Mouse (Mus musculus) liver, embryonic 12.5 days (tissue): ENCODE results near the gene Shkbp1. TPM values are rescaled to one million over a fixed set of nuclear protein-coding genes. Genes with fewer than 3 reads are reported as not detected.

ENCODE experiments used
- ATAC-seq: fragments of 200-750 bp; cut with Nextera tagmentation; 2 replicates; pipeline ENCODE4 v1.8.0; 2017; ENCODE audit warnings: moderate number of reproducible peaks, mild to moderate bottlenecking, moderate library complexity
- H3K27ac ChIP-seq: fragments of 300-500 bp; sonication (generic); 2 replicates; pipeline ENCODE4 v1.5.1; 2016; ENCODE audit warnings: mild to moderate bottlenecking
- H3K27me3 ChIP-seq: fragments of 300-500 bp; sonication (generic); replicated peaks from 2 replicates; pipeline ENCODE4 v1.6.1; 2016; ENCODE audit warnings: mild to moderate bottlenecking, moderate library complexity
- H3K36me3 ChIP-seq: fragments of 300-500 bp; sonication (generic); 2 replicates; pipeline ENCODE4 v1.6.1; 2016; ENCODE audit warnings: mild to moderate bottlenecking, moderate library complexity
- H3K4me1 ChIP-seq: fragments of 300-500 bp; sonication (generic); 2 replicates; pipeline ENCODE4 v1.6.1; 2016
- H3K4me2 ChIP-seq: fragments of 300-500 bp; sonication (generic); 2 replicates; pipeline ENCODE4 v1.6.1; 2016; ENCODE audit warnings: mild to moderate bottlenecking, moderate library complexity
- H3K4me3 ChIP-seq: fragments of 300-500 bp; sonication (generic); 2 replicates; pipeline ENCODE4 v1.5.1; 2016; ENCODE audit warnings: mild to moderate bottlenecking, moderate library complexity
- H3K9ac ChIP-seq: fragments of 300-500 bp; sonication (generic); 2 replicates; pipeline ENCODE4 v1.6.1; 2016; ENCODE audit warnings: mild to moderate bottlenecking, moderate library complexity
- H3K9me3 ChIP-seq: fragments of 300-500 bp; sonication (generic); replicated peaks from 2 replicates; pipeline ENCODE4 v1.6.1; 2016; ENCODE audit warnings: mild to moderate bottlenecking, moderate library complexity
- WGBS: fragments of 180-500 bp; shearing (Covaris S2); methylation state at CpG from one replicate; pipeline ENCODE4 v1.1.7; 2016; ENCODE audit not compliant: insufficient replicate concordance; 5-methylcytosine and 5-hydroxymethylcytosine counted together
- polyA plus RNA-seq: library from polyadenylated mRNA; unstranded; fragments of >200 nt; fragmentation: Nextera tagmentation; extraction: Ambion mirVana; gene quantifications from 2 replicates; pipeline ENCODE4 v1.2.1, GENCODE M21; 2016

The Shkbp1 gene
- polyA plus RNA-seq, 1 experiment from 2014 or later = 32.1 TPM

DNA sequence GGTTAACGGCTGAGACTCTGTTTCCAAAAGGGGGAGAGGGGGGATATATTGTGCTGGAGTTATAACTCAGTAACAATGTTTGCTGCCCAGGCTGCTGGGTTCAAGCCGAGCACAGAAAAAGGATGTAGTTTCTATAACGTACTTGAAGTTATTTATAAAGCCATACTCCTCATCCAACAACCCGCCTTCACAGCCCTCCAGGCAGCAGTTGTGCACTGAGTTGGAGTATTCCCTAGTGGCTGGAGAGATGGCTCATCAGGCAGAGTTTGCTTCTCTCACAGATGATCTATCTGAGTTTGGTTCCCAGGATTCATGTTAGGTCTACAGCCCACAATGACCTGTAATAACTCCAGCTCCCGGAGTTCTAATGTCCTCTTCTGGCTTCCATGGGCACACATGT lies 55.0 kb downstream of the Shkbp1 start:
- H3K36me3 ChIP-seq = no peaks in the 10 kb centered on the region
- ATAC-seq = no peak
- H3K9ac ChIP-seq = no peak overlapping the region
- WGBS = 72% methylated on average over 5 of the region's 5 CpGs
- peaks cover 40% of the 10 kb centered on the region for H3K27me3 ChIP-seq
- H3K4me1 ChIP-seq = no peaks in the 10 kb centered on the region
- no peak overlapping the region for H3K4me2 ChIP-seq
- no peak overlapping the region for H3K27ac ChIP-seq
- H3K9me3 ChIP-seq = no peaks in the 10 kb centered on the region
- no peak overlapping the region for H3K4me3 ChIP-seq

DNA sequence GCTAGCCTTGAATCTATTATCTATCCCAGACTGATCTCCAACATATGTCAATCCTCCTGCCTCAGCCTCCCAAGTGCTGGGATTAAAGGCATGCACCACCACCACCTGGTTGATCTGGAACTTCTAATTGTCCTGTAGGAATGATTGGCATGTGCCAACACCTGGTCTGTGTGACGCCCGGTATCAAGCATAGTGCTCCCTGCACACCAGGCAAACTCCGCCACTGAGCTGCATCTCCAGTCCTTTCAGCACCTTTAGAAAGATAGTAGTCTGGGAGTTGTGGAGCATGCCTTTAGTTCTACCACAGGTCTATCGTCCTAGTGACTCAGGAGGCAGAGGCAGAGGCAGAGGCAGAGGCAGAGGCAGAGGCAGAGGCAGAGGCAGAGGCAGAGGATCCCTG lies 55.5 kb downstream of the Shkbp1 start:
- Histone ChIP-seq H3K36me3 (no peaks in the 10 kb centered on the region), H3K9me3 (no peaks in the 10 kb centered on the region), H3K27ac (no peak overlapping the region), H3K9ac (no peak overlapping the region), H3K27me3 (peaks cover 36% of the 10 kb centered on the region), H3K4me1 (no peaks in the 10 kb centered on the region), H3K4me3 (no peak overlapping the region), H3K4me2 (no peak overlapping the region)
- 67% methylated on average over 4 of the region's 4 CpGs for WGBS
- no peak for ATAC-seq

DNA sequence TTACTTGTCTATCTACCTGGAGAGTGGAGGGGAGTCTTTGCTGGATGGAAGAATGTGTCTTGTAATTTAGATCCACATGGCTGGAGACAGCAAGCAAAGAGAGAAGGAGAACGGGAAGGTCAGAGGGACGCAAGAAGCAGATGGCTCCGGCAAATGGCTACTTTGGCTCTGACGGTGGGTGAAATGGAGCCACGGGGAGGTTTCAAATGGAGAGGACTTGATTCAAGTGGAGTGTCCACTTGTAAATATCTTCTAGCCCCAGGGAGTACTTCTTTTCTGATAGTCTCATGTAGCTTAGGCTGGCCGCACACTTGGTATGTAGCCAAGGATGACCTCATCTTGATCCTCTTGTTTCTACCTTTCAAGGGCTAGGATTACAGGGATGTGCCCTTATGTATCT lies 57.0 kb downstream of the Shkbp1 start:
- Histone ChIP-seq H3K4me3 (no peak overlapping the region), H3K36me3 (no peaks in the 10 kb centered on the region), H3K4me1 (no peaks in the 10 kb centered on the region), H3K9ac (no peak overlapping the region), H3K27me3 (peaks cover 25% of the 10 kb centered on the region), H3K4me2 (no peak overlapping the region), H3K9me3 (no peaks in the 10 kb centered on the region), H3K27ac (no peak overlapping the region)
- ATAC-seq = no peak
- WGBS = 84% methylated on average over 6 of the region's 6 CpGs

DNA sequence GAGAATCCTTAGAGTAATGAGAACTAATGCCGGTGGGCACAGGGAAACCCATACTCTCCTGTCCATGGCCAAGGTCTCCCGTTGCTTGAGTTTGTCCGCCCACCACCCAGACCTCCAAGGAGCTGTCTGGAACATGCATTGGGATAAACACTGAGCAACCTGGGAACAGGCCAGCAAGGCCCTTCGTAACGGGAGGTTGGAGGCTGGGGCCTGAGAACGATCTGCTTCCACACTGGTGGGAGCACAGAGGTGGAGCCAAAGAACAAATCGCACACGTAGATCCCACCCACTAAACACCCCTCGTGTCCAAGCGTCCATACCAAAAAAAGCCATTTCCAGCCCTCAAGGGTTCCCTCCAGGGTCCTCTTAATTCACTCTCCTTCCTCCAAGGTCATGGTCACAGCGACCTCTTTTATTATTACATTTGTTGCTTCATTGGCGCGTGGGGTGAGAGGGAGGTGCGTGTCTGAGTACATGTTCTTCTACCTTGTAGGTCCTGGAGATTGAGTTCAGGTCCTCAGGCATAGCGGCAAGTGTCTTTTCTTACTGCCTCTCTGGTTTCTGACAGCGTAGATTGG lies 57.7 kb downstream of the Shkbp1 start:
- whole genome bisulfite sequencing = 75% methylated on average over 16 of the region's 16 CpGs
- no peaks in the 10 kb centered on the region for H3K4me1 ChIP-seq
- H3K4me3 ChIP-seq = no peak overlapping the region
- H3K27me3 ChIP-seq = peaks cover 18% of the 10 kb centered on the region
- no peaks in the 10 kb centered on the region for H3K36me3 ChIP-seq
- H3K9ac ChIP-seq = no peak overlapping the region
- no peak overlapping the region for H3K27ac ChIP-seq
- no peak for ATAC-seq
- no peak overlapping the region for H3K4me2 ChIP-seq
- H3K9me3 ChIP-seq = no peaks in the 10 kb centered on the region

DNA sequence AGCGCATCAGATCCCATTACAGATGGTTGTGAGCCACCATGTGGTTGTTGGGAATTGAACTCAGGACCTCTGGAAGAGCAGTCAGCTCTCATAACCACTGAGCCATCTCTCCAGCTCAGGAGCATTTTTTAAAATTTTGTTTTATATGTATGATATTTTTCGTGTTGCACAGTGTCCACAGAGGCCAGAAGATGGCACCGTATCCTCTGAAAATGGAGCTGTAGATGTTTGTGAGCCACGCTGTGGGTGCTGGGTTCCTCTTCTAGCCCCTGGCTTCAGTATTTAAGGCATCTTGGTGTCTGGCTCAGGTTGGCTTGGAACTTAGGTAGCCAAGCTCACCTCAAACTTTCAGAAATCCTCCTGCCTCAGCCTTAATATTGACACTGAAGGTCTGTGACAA lies 59.3 kb downstream of the Shkbp1 start:
- H3K36me3 ChIP-seq = no peaks in the 10 kb centered on the region
- no peak overlapping the region for H3K4me3 ChIP-seq
- no peak overlapping the region for H3K4me2 ChIP-seq
- H3K9me3 ChIP-seq = no peaks in the 10 kb centered on the region
- peaks cover 6% of the 10 kb centered on the region for H3K27me3 ChIP-seq
- H3K4me1 ChIP-seq = no peaks in the 10 kb centered on the region
- no peak for ATAC-seq
- H3K9ac ChIP-seq = no peak overlapping the region
- WGBS = 79% methylated on average over 4 of the region's 4 CpGs
- no peak overlapping the region for H3K27ac ChIP-seq

DNA sequence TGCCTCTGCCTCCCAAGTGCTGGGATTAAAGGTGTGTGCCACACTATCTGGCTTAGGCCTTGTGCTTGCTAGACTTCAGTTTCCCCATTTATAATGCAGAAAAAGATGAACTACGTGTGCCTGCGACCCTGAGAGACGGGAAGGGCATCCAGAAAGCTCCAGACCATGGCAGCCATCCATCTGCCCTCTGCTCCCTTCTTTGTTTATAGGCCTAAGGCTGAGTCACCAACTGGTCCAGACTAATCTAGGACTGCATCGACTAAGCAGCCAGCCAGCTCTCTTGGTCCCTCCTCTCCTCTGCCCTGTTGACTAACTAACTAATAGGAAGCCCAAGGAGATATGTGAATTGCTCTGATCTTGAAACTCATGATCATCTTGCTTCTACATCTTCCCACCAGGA lies 59.9 kb downstream of the Shkbp1 start:
- ATAC-seq = no peak
- Histone ChIP-seq H3K27me3 (peaks cover 5% of the 10 kb centered on the region), H3K27ac (no peak overlapping the region), H3K9me3 (no peaks in the 10 kb centered on the region), H3K9ac (no peak overlapping the region), H3K4me2 (no peak overlapping the region), H3K36me3 (no peaks in the 10 kb centered on the region), H3K4me3 (no peak overlapping the region), H3K4me1 (no peaks in the 10 kb centered on the region)
- 55% methylated on average over 4 of the region's 4 CpGs for WGBS

Other genes with a start within 250 kb of the Shkbp1 start
- gene Cyp2f2, start 236.1 kb downstream of the Shkbp1 start, polyA plus RNA-seq = not detected in 2 replicates
- gene Cyp2t4, start 202.3 kb downstream of the Shkbp1 start, polyA plus RNA-seq = not detected in 2 replicates
- gene Egln2, start 189.2 kb downstream of the Shkbp1 start, polyA plus RNA-seq = 39.9 and 41.9 TPM in 2 replicates
- 32.4 TPM in 2 replicates for gene Rab4b, start 177.1 kb downstream of the Shkbp1 start, polyA plus RNA-seq
- gene Gm21983, start 174.9 kb downstream of the Shkbp1 start, polyA plus RNA-seq = 0.24 TPM in 1 of 2 replicates, not detected in the other
- 0.29 and 0.45 TPM in 2 replicates for gene Mia, start 174.9 kb downstream of the Shkbp1 start, polyA plus RNA-seq
- 1.5 TPM in 2 replicates for gene BC024978, start 160.2 kb downstream of the Shkbp1 start, polyA plus RNA-seq
- 150 and 163 TPM in 2 replicates for gene Snrpa, start 159.7 kb downstream of the Shkbp1 start, polyA plus RNA-seq
- 3.5 and 4.1 TPM in 2 replicates for gene Itpkc, start 127.4 kb downstream of the Shkbp1 start, polyA plus RNA-seq
- 14.2 and 15.7 TPM in 2 replicates for gene Coq8b, start 123.0 kb downstream of the Shkbp1 start, polyA plus RNA-seq
- gene Numbl, start 97.6 kb downstream of the Shkbp1 start, polyA plus RNA-seq = 3.9 and 4.0 TPM in 2 replicates
- gene Ltbp4, start 18.3 kb downstream of the Shkbp1 start, polyA plus RNA-seq = 5.7 TPM in 2 replicates
- not detected in 2 replicates for gene Gm20479, start 1.4 kb upstream of the Shkbp1 start, polyA plus RNA-seq
- gene Sptbn4, start 91.7 kb upstream of the Shkbp1 start, polyA plus RNA-seq = 0.11 and 0.12 TPM in 2 replicates
- gene Blvrb, start 92.0 kb upstream of the Shkbp1 start, polyA plus RNA-seq = 895 and 897 TPM in 2 replicates
- 24.6 and 26.3 TPM in 2 replicates for gene Sertad3, start 117.7 kb upstream of the Shkbp1 start, polyA plus RNA-seq
- 19.5 and 20.9 TPM in 2 replicates for gene Sertad1, start 130.9 kb upstream of the Shkbp1 start, polyA plus RNA-seq
- gene Prx, start 143.3 kb upstream of the Shkbp1 start, polyA plus RNA-seq = 0.91 and 1.2 TPM in 2 replicates
- 0.17 and 0.23 TPM in 2 replicates for gene Hipk4, start 167.2 kb upstream of the Shkbp1 start, polyA plus RNA-seq
- 46.6 and 49.1 TPM in 2 replicates for gene Pld3, start 197.2 kb upstream of the Shkbp1 start, polyA plus RNA-seq
- gene 2310022A10Rik, start 197.2 kb upstream of the Shkbp1 start, polyA plus RNA-seq = 26.3 and 27.5 TPM in 2 replicates
- gene Akt2, start 235.5 kb upstream of the Shkbp1 start, polyA plus RNA-seq = 45.0 and 45.2 TPM in 2 replicates